Mouse (Mus musculus): ENCODE measurements at regions not wholly inside any gene's neighbourhood (a gene's known extent, or its start where the extent isn't known, plus 50 kb on each side); places are given as distances from the start of the nearest gene placed in this dataset.

GRCm38 (mm10) chr5:54264867-54265434 is 266.7 kb downstream of the Stim2 start:
- H3K27me3 ChIP-seq (replicated peaks), result no peaks in the 10 kb centered on the region
- no peaks in the 10 kb centered on the region for H3K9me3 ChIP-seq (replicated peaks)
- 62% methylated on average over 9 of the region's 9 CpGs for WGBS (ENCODE audit: insufficient replicate concordance)
- no peak overlapping the region for H3K4me2 ChIP-seq
- no peak overlapping the region for H3K4me3 ChIP-seq
- no peaks in the 10 kb centered on the region for H3K4me1 ChIP-seq
- no peak overlapping the region for H3K9ac ChIP-seq
- no peak overlapping the region for H3K27ac ChIP-seq
- no peaks in the 10 kb centered on the region for H3K36me3 ChIP-seq
- no peak for ATAC-seq

GRCm38 (mm10) chr5:54267905-54268590 is 269.7 kb downstream of the Stim2 start:
- Histone ChIP-seq H3K27me3 (replicated peaks) (no peaks in the 10 kb centered on the region), H3K9me3 (replicated peaks) (no peaks in the 10 kb centered on the region), H3K36me3 (no peaks in the 10 kb centered on the region), H3K27ac (no peak overlapping the region), H3K4me2 (no peak overlapping the region), H3K9ac (no peak overlapping the region), H3K4me1 (no peaks in the 10 kb centered on the region), H3K4me3 (no peak overlapping the region)
- no peak for ATAC-seq
- 65% methylated on average over 10 of the region's 10 CpGs for WGBS (ENCODE audit: insufficient replicate concordance)

GRCm38 (mm10) chr5:54279357-54279756 is 281.1 kb downstream of the Stim2 start:
- no peak overlapping the region for H3K9ac ChIP-seq
- H3K36me3 ChIP-seq, result no peaks in the 10 kb centered on the region
- no peak for ATAC-seq
- no peaks in the 10 kb centered on the region for H3K4me1 ChIP-seq
- H3K4me3 ChIP-seq, result no peak overlapping the region
- H3K4me2 ChIP-seq, result no peak overlapping the region
- H3K27ac ChIP-seq, result no peak overlapping the region
- H3K27me3 ChIP-seq (replicated peaks), result no peaks in the 10 kb centered on the region
- H3K9me3 ChIP-seq (replicated peaks), result no peaks in the 10 kb centered on the region
- WGBS (ENCODE audit: insufficient replicate concordance), result 66% methylated on average over 8 of the region's 8 CpGs

- no peaks in the 10 kb centered on the region for H3K27me3 ChIP-seq (replicated peaks)
- no peak overlapping the region for H3K4me3 ChIP-seq
- no peak for ATAC-seq
- WGBS (ENCODE audit: insufficient replicate concordance), result 28% methylated on average over 4 of the region's 4 CpGs
- no peaks in the 10 kb centered on the region for H3K4me1 ChIP-seq
- H3K36me3 ChIP-seq, result no peaks in the 10 kb centered on the region
- no peak overlapping the region for H3K4me2 ChIP-seq
- no peak overlapping the region for H3K27ac ChIP-seq
- no peak overlapping the region for H3K9ac ChIP-seq
- no peaks in the 10 kb centered on the region for H3K9me3 ChIP-seq (replicated peaks)
Observed at GRCm38 (mm10) chr5:54280670-54281069, 282.4 kb downstream of the Stim2 start.

GRCm38 (mm10) chr5:54281121-54281520 is 282.8 kb downstream of the Stim2 start:
- no peak overlapping the region for H3K4me3 ChIP-seq
- WGBS (ENCODE audit: insufficient replicate concordance), result 61% methylated on average over 4 of the region's 4 CpGs
- ATAC-seq, result no peak
- H3K27ac ChIP-seq, result no peak overlapping the region
- no peak overlapping the region for H3K9ac ChIP-seq
- H3K4me2 ChIP-seq, result no peak overlapping the region
- no peaks in the 10 kb centered on the region for H3K4me1 ChIP-seq
- no peaks in the 10 kb centered on the region for H3K27me3 ChIP-seq (replicated peaks)
- H3K9me3 ChIP-seq (replicated peaks), result no peaks in the 10 kb centered on the region
- no peaks in the 10 kb centered on the region for H3K36me3 ChIP-seq

- 52% methylated on average over 12 of the region's 12 CpGs for WGBS (ENCODE audit: insufficient replicate concordance)
- no peak overlapping the region for H3K4me3 ChIP-seq
- ATAC-seq, result no peak
- H3K9me3 ChIP-seq (replicated peaks), result no peaks in the 10 kb centered on the region
- H3K27me3 ChIP-seq (replicated peaks), result no peaks in the 10 kb centered on the region
- H3K27ac ChIP-seq, result no peak overlapping the region
- no peak overlapping the region for H3K4me2 ChIP-seq
- H3K9ac ChIP-seq, result no peak overlapping the region
- no peaks in the 10 kb centered on the region for H3K4me1 ChIP-seq
- H3K36me3 ChIP-seq, result no peaks in the 10 kb centered on the region
Observed at GRCm38 (mm10) chr5:54290372-54291080, 292.2 kb downstream of the Stim2 start.

- no peak overlapping the region for H3K9ac ChIP-seq
- H3K9me3 ChIP-seq (replicated peaks), result no peaks in the 10 kb centered on the region
- no peak for ATAC-seq
- no peak overlapping the region for H3K27ac ChIP-seq
- H3K4me3 ChIP-seq, result no peak overlapping the region
- WGBS (ENCODE audit: insufficient replicate concordance), result 64% methylated on average over 5 of the region's 5 CpGs
- no peaks in the 10 kb centered on the region for H3K36me3 ChIP-seq
- no peaks in the 10 kb centered on the region for H3K4me1 ChIP-seq
- no peak overlapping the region for H3K4me2 ChIP-seq
- H3K27me3 ChIP-seq (replicated peaks), result no peaks in the 10 kb centered on the region
Observed at GRCm38 (mm10) chr5:54291940-54292339, 293.6 kb downstream of the Stim2 start.

- Histone ChIP-seq H3K27me3 (replicated peaks) (no peaks in the 10 kb centered on the region), H3K36me3 (no peaks in the 10 kb centered on the region), H3K9ac (no peak overlapping the region), H3K4me2 (no peak overlapping the region), H3K9me3 (replicated peaks) (no peaks in the 10 kb centered on the region), H3K4me3 (no peak overlapping the region), H3K4me1 (no peaks in the 10 kb centered on the region), H3K27ac (no peak overlapping the region)
- WGBS (ENCODE audit: insufficient replicate concordance), result 75% methylated on average over 8 of the region's 8 CpGs
- ATAC-seq, result no peak
Observed at GRCm38 (mm10) chr5:54313660-54314279, 315.5 kb downstream of the Stim2 start.

- ATAC-seq, result no peak
- Histone ChIP-seq H3K4me2 (no peak overlapping the region), H3K27me3 (replicated peaks) (no peaks in the 10 kb centered on the region), H3K36me3 (no peaks in the 10 kb centered on the region), H3K4me3 (no peak overlapping the region), H3K9me3 (replicated peaks) (no peaks in the 10 kb centered on the region), H3K9ac (no peak overlapping the region), H3K27ac (no peak overlapping the region), H3K4me1 (no peaks in the 10 kb centered on the region)
- WGBS (ENCODE audit: insufficient replicate concordance), result 70% methylated on average over 2 of the region's 2 CpGs
Observed at GRCm38 (mm10) chr5:54330415-54330814, 332.1 kb downstream of the Stim2 start.

GRCm38 (mm10) chr5:54342976-54343375 is 344.7 kb downstream of the Stim2 start:
- Histone ChIP-seq H3K27ac (no peak overlapping the region), H3K4me1 (no peaks in the 10 kb centered on the region), H3K9ac (no peak overlapping the region), H3K4me2 (no peak overlapping the region), H3K9me3 (replicated peaks) (no peaks in the 10 kb centered on the region), H3K36me3 (no peaks in the 10 kb centered on the region), H3K27me3 (replicated peaks) (no peaks in the 10 kb centered on the region), H3K4me3 (no peak overlapping the region)
- ATAC-seq, result no peak
- 67% methylated on average over 6 of the region's 6 CpGs for WGBS (ENCODE audit: insufficient replicate concordance)

GRCm38 (mm10) chr5:54343432-54343831 is 345.1 kb downstream of the Stim2 start:
- no peak overlapping the region for H3K4me3 ChIP-seq
- H3K36me3 ChIP-seq, result no peaks in the 10 kb centered on the region
- no peaks in the 10 kb centered on the region for H3K9me3 ChIP-seq (replicated peaks)
- H3K4me1 ChIP-seq, result no peaks in the 10 kb centered on the region
- no peaks in the 10 kb centered on the region for H3K27me3 ChIP-seq (replicated peaks)
- H3K27ac ChIP-seq, result no peak overlapping the region
- ATAC-seq, result no peak
- WGBS (ENCODE audit: insufficient replicate concordance), result 65% methylated on average over 3 of the region's 3 CpGs
- H3K9ac ChIP-seq, result no peak overlapping the region
- no peak overlapping the region for H3K4me2 ChIP-seq

Data from liver, embryonic 12.5 days (tissue).